Mouse (Mus musculus): ENCODE data around the gene Vps33a.

GRCm38 (mm10) chr5:123609416-123609815 lies 36.6 kb upstream of the Vps33a start:
- TF ChIP-seq CTCF (IDR thresholded peaks at IDR 0.05; ENCODE audit: extremely low read depth, insufficient read length, insufficient replicate concordance, low read depth, low read length) (no peak), POLR2A (IDR thresholded peaks at IDR 0.05; ENCODE audit: low read depth, low read length) (no peak)

All from small intestine, adult 2 months (tissue).